Mouse (Mus musculus) left cerebral cortex, adult 6 months (tissue): ENCODE data around the gene Gm17428. TPM values are rescaled to one million over a fixed set of nuclear protein-coding genes. Genes with fewer than 3 reads are reported as not detected.

ENCODE experiments used
- long read RNA-seq, 2 experiments: library from polyadenylated mRNA; unstranded; transcript quantifications; one replicate each; pipeline ENCODE4 v2.0.0; 2019 to 2020
- polyA plus RNA-seq: library from polyadenylated mRNA; unstranded; fragments of <200 nt; fragmentation: Nextera tagmentation; gene quantifications from 2 replicates; pipeline ENCODE4 v1.2.3, GENCODE M21; 2021

Gm17428 gene
- polyA plus RNA-seq = not detected in 2 replicates
- long read RNA-seq, experiment 1 = 0 reads
- long read RNA-seq, experiment 2 = 0 reads

GRCm38 (mm10) chr14:54976633-54977032, at the start of gene Gm17428:
TSS of gene Gm17428 (plus strand) at chr14:54976933.

DNA sequence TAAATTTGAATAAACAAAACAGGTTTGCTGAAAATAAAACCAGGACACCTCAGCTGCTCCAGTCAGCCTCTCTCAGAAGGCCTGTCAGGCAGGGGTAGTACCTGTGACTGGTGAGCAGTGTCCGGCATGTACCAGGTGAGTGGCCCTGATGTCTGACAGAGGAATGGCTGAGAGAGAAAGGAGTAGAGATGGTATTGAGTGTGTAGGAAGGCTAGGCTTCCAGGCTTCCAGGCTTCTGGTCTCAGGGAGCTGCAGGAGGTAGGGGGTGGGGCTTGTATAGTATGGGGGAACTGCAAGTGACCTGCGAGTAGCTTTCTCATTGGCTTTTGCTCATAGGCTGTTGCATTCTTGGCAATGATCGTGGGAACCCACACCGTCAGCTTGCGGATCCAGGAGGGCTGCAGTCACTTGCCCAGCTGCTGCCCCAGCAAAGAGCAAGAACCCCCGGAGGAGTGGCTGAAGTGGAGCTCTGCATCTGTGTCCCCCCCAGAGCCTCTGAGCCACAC, 44.0 kb upstream of the Gm17428 start, which contains the start of gene Il25:
Gene Il25, plus strand, starts transcription at position 51 of the 506 bp plus-strand sequence.

DNA sequence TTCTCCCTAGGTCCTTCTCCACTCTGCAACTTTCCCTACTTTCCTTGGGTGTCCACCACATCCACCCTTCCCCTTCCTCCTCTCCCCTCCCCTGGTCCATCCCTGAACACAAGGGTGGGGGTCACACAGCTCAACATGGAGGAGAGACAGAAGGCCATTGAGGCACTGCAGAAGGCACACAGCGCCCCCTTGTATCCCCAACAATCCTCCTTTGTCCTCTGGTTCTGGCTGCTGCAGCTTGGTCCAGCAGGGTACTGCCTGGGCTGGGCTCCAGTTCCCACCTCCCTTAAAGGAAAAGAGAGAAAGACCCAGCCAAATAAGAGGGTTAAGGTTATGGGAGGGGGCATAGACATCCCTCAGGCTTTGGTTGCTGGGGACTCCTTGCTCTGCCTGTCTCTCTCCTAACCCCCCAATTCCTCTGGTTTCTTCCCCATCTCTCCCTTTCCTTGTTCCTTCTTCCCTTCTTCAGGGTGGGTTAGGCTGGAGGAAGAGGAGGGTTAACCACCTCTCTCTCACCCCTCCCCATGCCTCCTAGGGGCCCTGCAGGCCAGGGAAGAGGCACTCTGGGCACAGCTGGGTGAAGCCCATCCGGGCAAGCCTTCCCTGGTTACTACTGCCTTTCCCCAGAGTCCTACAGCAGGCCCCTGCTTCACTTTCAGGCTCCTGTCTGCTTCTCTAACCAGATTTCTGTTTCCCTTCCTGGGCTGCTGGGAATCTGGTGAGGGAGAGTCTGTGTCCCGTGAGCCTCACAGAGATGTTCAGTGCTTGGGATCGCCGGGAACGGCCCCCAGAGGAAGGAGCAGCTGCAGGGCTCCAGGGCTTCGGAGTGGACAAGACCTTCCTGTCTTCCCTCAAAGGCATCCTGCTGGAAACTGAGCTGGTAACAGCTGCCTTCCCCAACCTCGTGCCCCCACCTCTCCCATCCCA, 40.6 kb upstream of the Gm17428 start, which contains the start of gene Cmtm5:
Gene Cmtm5, plus strand, starts transcription at position 358 of the 927 bp plus-strand sequence.

DNA sequence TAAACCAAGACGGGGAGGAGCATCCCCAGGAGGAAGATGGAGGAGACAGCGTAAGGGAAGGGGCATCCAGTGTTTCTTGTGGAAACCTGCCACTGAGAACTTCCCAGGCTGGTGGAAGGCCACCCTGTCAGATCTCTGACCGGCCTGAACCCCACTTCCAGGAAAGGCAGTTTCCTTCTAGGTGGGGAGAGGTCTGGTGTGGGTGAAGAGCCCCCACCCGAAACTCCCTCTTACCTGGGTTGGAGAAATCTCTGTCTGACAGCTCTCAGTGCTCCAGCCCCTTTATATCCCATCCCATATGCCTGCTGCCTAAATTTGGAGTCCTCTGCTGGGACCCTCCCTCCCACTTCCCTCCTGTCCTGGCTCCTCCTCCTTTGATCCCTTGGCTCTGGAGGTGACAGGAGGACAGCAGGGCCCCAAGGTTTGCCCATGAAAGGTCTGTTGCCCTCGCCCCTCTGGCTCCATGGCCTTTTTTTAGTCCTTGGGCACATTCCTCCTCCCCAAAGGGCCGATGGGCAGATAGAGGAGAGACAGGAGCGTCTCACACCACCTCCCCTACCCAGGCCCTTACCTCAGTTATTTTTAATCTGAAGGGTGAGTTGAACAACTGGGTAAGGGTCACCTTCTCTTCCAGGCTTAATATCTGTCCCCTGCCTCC, 10.3 kb upstream of the Gm17428 start, which contains the start of gene Myh6:
Gene Myh6, minus strand, starts transcription at position 608 of the 658 bp plus-strand sequence.

DNA sequence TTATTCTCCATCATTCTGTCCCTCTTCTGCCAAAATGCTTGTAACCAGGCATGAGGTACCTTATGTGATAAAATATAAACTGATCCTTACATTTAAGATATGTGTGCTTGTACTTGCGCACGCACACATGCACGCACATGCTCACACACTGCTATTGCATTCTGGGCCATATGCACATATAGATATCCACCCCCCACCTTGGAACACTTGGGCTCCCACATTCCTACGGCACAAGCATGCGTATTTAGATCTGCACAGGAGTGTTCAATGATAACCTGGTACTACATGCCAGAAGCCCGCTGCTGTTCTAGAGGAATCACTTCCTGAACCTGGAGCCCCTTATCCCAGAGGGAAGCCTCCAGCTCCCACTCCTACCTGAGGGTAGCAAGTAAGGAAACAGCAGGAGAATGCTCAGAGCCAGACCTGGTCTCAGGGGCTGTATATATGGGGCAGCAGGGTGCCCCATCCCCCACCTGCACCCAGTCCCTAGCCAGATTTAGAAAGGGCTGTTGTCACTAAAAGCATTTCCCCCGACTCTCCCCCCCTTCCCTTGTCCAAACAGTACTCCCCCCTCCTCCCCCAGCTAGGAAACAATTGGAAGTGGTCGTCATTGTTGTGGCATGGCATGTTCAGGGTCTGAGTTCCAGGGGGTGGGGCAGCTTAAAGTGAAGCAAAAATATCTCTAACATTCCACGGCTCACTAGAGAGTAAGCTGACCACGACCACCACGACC, 17.6 kb downstream of the Gm17428 start, which contains the start of gene Myh7:
Gene Myh7, minus strand, starts transcription at position 491 of the 733 bp plus-strand sequence.

GRCm38 (mm10) chr14:55014991-55015766, 38.4 kb downstream of the Gm17428 start, which contains the start of gene Ngdn:
TSS of gene Ngdn (plus strand) at chr14:55015454.

Other genes with a start within 250 kb of the Gm17428 start
- 17.7 and 25.0 TPM in 2 replicates for gene Slc7a8, start 195.0 kb upstream of the Gm17428 start, polyA plus RNA-seq
- gene Rnf212b, start 162.8 kb upstream of the Gm17428 start, polyA plus RNA-seq = 0.10 TPM in 1 of 2 replicates, not detected in the other
- gene Homez, start 106.0 kb upstream of the Gm17428 start, polyA plus RNA-seq = 5.8 and 7.3 TPM in 2 replicates
- 3.4 and 6.9 TPM in 2 replicates for gene Ppp1r3e, start 99.4 kb upstream of the Gm17428 start, polyA plus RNA-seq
- 7.9 and 8.1 TPM in 2 replicates for gene Bcl2l2, start 93.6 kb upstream of the Gm17428 start, polyA plus RNA-seq
- not detected in 2 replicates for gene Gm20521, start 93.5 kb upstream of the Gm17428 start, polyA plus RNA-seq
- 17.4 and 22.3 TPM in 2 replicates for gene Pabpn1, start 84.4 kb upstream of the Gm17428 start, polyA plus RNA-seq
- 131 and 194 TPM in 2 replicates for gene Slc22a17, start 63.8 kb upstream of the Gm17428 start, polyA plus RNA-seq
- gene Efs, start 50.8 kb upstream of the Gm17428 start, polyA plus RNA-seq = 0.77 and 5.0 TPM in 2 replicates
- gene Il25, start 44.2 kb upstream of the Gm17428 start, polyA plus RNA-seq = 0.10 and 0.20 TPM in 2 replicates
- 87.7 and 132 TPM in 2 replicates for gene Cmtm5, start 40.7 kb upstream of the Gm17428 start, polyA plus RNA-seq
- gene Myh6, start 10.0 kb upstream of the Gm17428 start, polyA plus RNA-seq = 2.0 and 8.2 TPM in 2 replicates
- gene Myh7, start 17.7 kb downstream of the Gm17428 start, polyA plus RNA-seq = 25.4 and 42.9 TPM in 2 replicates
- gene Ngdn, start 38.5 kb downstream of the Gm17428 start, polyA plus RNA-seq = 55.7 and 61.3 TPM in 2 replicates
- gene Zfhx2, start 115.4 kb downstream of the Gm17428 start, polyA plus RNA-seq = 2.4 and 4.6 TPM in 2 replicates
- 16.3 and 18.9 TPM in 2 replicates for gene Thtpa, start 117.9 kb downstream of the Gm17428 start, polyA plus RNA-seq
- 1.0 and 1.1 TPM in 2 replicates for gene Ap1g2, start 129.7 kb downstream of the Gm17428 start, polyA plus RNA-seq
- 27.4 and 43.5 TPM in 2 replicates for gene Jph4, start 140.0 kb downstream of the Gm17428 start, polyA plus RNA-seq
- gene Dhrs2, start 245.1 kb downstream of the Gm17428 start, polyA plus RNA-seq = 0.33 TPM in 1 of 2 replicates, not detected in the other